Mouse (Mus musculus) liver, adult 2 months (tissue): Measurements from ENCODE around the gene Rmnd5b.

Experiments
- CTCF ChIP-seq: fragments of 200-500 bp; IDR thresholded peaks from 2 replicates; pipeline ENCODE4 v1.5.1; 2011; ENCODE audit warnings: low read depth, low read length, control low read depth
- POLR2A ChIP-seq: fragments of 200-500 bp; IDR thresholded peaks from 2 replicates; pipeline ENCODE4 v1.6.1; 2011; ENCODE audit warnings: low read length, control low read depth; ENCODE audit not compliant: insufficient read depth; ENCODE audit errors: extremely low read depth

DNA sequence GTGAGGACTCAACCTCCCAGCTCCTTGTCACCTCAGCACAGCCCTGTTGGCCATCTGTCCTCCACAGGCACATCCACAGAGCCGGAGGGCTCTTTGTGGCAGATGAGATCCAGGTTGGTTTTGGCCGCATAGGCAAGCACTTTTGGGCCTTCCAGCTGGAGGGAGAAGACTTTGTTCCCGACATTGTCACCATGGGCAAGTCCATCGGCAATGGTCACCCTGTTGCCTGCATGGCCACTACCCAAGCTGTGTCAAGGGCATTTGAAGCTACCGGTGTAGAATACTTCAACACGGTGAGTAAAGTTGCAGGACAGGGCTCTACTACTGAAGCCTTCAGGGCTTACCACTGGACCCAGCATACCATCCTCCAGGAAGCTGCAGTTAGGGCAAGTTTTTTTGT lies 41.8 kb downstream of the Rmnd5b start:
- TF ChIP-seq CTCF (no peak), POLR2A (no peak)
